Mouse (Mus musculus) hindbrain, embryonic 14.5 days (tissue): ENCODE data around the gene Dmrt1. TPM values are rescaled to one million over a fixed set of nuclear protein-coding genes. Genes with fewer than 3 reads are reported as not detected.
"Not testable (repeated sequence)": the region's sequence is repeated elsewhere in the genome, so short reads cannot be mapped to it uniquely, and the experiment has no call there.

Experiments used
- ATAC-seq: fragments of 200-750 bp; cut with Nextera tagmentation; 2 replicates; pipeline ENCODE4 v1.8.0; 2017; ENCODE audit warnings: moderate number of reproducible peaks, mild to moderate bottlenecking, moderate TSS enrichment, moderate library complexity; ENCODE audit not compliant: low FRiP score
- DNase-seq: peaks from one replicate; pipeline ENCODE4 v3.0.0-alpha.2; 2015; ENCODE audit warnings: low spot score
- H3K27ac ChIP-seq: fragments of 300-500 bp; sonication (generic); 2 replicates; pipeline ENCODE4 v1.5.1; 2014; ENCODE audit warnings: mild to moderate bottlenecking, moderate library complexity
- H3K27me3 ChIP-seq: fragments of 300-500 bp; sonication (generic); 2 replicates; pipeline ENCODE4 v1.6.1; 2014; ENCODE audit warnings: mild to moderate bottlenecking, low read length, mixed read lengths; ENCODE audit not compliant: control insufficient read depth, insufficient read depth
- H3K36me3 ChIP-seq: fragments of 300-500 bp; sonication (generic); replicated peaks from 2 replicates; pipeline ENCODE4 v1.6.1; 2014; ENCODE audit not compliant: control insufficient read depth, insufficient read depth
- H3K4me1 ChIP-seq: fragments of 300-500 bp; sonication (generic); replicated peaks from 2 replicates; pipeline ENCODE4 v1.6.1; 2014; ENCODE audit warnings: antibody characterized with exemption, low read length, mixed read lengths; ENCODE audit not compliant: control insufficient read depth, insufficient read depth
- H3K4me2 ChIP-seq: fragments of 300-500 bp; sonication (generic); replicated peaks from 2 replicates; pipeline ENCODE4 v1.6.1; 2014; ENCODE audit warnings: mild to moderate bottlenecking, moderate library complexity
- H3K4me3 ChIP-seq: fragments of 300-500 bp; sonication (generic); replicated peaks from 2 replicates; pipeline ENCODE4 v1.5.1; 2014; ENCODE audit warnings: mild to moderate bottlenecking, low read length
- H3K9ac ChIP-seq: fragments of 300-500 bp; sonication (generic); 2 replicates; pipeline ENCODE4 v1.6.1; 2014
- H3K9me3 ChIP-seq: fragments of 300-500 bp; sonication (generic); 2 replicates; pipeline ENCODE4 v1.6.1; 2016; ENCODE audit warnings: low read length; ENCODE audit not compliant: control insufficient read depth
- WGBS: fragments of 180-500 bp; shearing (Covaris S2); extraction: QIAGEN DNeasy Blood & Tissue Kit; methylation state at CpG from one replicate; pipeline ENCODE4 v1.1.7; 2014; 5-methylcytosine and 5-hydroxymethylcytosine counted together
- polyA plus RNA-seq: library from polyadenylated mRNA; unstranded; fragments of >200 nt; fragmentation: Nextera tagmentation; extraction: Ambion mirVana; gene quantifications from 2 replicates; pipeline ENCODE4 v1.2.1, GENCODE M21; 2014

Dmrt1 gene
- polyA plus RNA-seq: not detected in 2 replicates

- peaks cover 73% of the 10 kb centered on the region for H3K27me3 ChIP-seq
- no peak for DNase-seq
These were observed at the start of gene Dmrt1 for GRCm38 (mm10) chr19:25505360-25506196. TSS of gene Dmrt1 (plus strand) at chr19:25505618.

GRCm38 (mm10) chr19:25460760-25461159 lies 44.7 kb upstream of the Dmrt1 start:
- no peaks in the 10 kb centered on the region for H3K4me1 ChIP-seq
- no peaks in the 10 kb centered on the region for H3K9me3 ChIP-seq
- no peaks in the 10 kb centered on the region for H3K36me3 ChIP-seq
- H3K4me3 ChIP-seq: no peak overlapping the region
- no peak overlapping the region for H3K9ac ChIP-seq
- H3K27ac ChIP-seq: no peak overlapping the region
- DNase-seq: no peak
- H3K27me3 ChIP-seq: no peaks in the 10 kb centered on the region
- no peak for ATAC-seq
- 89% methylated on average over 8 of the region's 8 CpGs for WGBS
- H3K4me2 ChIP-seq: no peak overlapping the region

More at GRCm38 (mm10) chr19:25505360-25506196, at the start of gene Dmrt1:
- peak within 1 kb of the TSS; percentile 22 for H3K4me3 ChIP-seq
- H3K9ac ChIP-seq: no peak within 1 kb of the TSS
- WGBS: 1% methylated on average over 64 of the region's 64 CpGs
- H3K4me1 ChIP-seq: peaks cover 9% of the 10 kb centered on the region; the same call in 1 of the 2 replicates
- H3K4me2 ChIP-seq: peak within 1 kb of the TSS; percentile 40
- H3K27ac ChIP-seq: no peak within 1 kb of the TSS
- ATAC-seq: no peak
- no peaks in the 10 kb centered on the region for H3K9me3 ChIP-seq
- H3K36me3 ChIP-seq: no peaks in the 10 kb centered on the region

GRCm38 (mm10) chr19:25461553-25462320 lies 43.7 kb upstream of the Dmrt1 start:
- H3K27ac ChIP-seq: no peak overlapping the region
- peak; percentile 62 for DNase-seq
- ATAC-seq: peak; percentile 55
- no peaks in the 10 kb centered on the region for H3K36me3 ChIP-seq
- 37% methylated on average over 20 of the region's 20 CpGs for WGBS
- H3K4me2 ChIP-seq: peak overlapping the region; percentile 37
- no peaks in the 10 kb centered on the region for H3K4me1 ChIP-seq
- H3K9me3 ChIP-seq: no peaks in the 10 kb centered on the region
- no peaks in the 10 kb centered on the region for H3K27me3 ChIP-seq
- no peak overlapping the region for H3K4me3 ChIP-seq
- no peak overlapping the region for H3K9ac ChIP-seq

GRCm38 (mm10) chr19:25475806-25476205 lies 29.6 kb upstream of the Dmrt1 start:
- not testable (repeated sequence) for H3K27me3 ChIP-seq, H3K4me2 ChIP-seq, H3K27ac ChIP-seq, H3K4me3 ChIP-seq, ATAC-seq, H3K4me1 ChIP-seq, H3K9ac ChIP-seq, H3K9me3 ChIP-seq, H3K36me3 ChIP-seq, DNase-seq
- WGBS: 66% methylated on average over 4 of the region's 4 CpGs

- H3K9me3 ChIP-seq: no peaks in the 10 kb centered on the region
- H3K27ac ChIP-seq: no peak overlapping the region
- ATAC-seq: no peak
- WGBS: 74% methylated on average over 5 of the region's 5 CpGs
- H3K36me3 ChIP-seq: no peaks in the 10 kb centered on the region
- no peak overlapping the region for H3K4me3 ChIP-seq
- H3K4me2 ChIP-seq: no peak overlapping the region
- no peaks in the 10 kb centered on the region for H3K4me1 ChIP-seq
- H3K9ac ChIP-seq: no peak overlapping the region
- no peaks in the 10 kb centered on the region for H3K27me3 ChIP-seq
- DNase-seq: no peak
These were observed 26.2 kb upstream of the Dmrt1 start for GRCm38 (mm10) chr19:25479152-25479669.

- Histone ChIP-seq H3K9ac (no peak overlapping the region), H3K27me3 (peaks cover 1% of the 10 kb centered on the region; the same call in 1 of the 2 replicates), H3K27ac (no peak overlapping the region), H3K4me1 (no peaks in the 10 kb centered on the region), H3K4me3 (no peak overlapping the region), H3K36me3 (no peaks in the 10 kb centered on the region), H3K9me3 (no peaks in the 10 kb centered on the region), H3K4me2 (no peak overlapping the region)
- no peak for DNase-seq
- WGBS: 90% methylated on average over 6 of the region's 6 CpGs
- no peak for ATAC-seq
These were observed 24.6 kb upstream of the Dmrt1 start for GRCm38 (mm10) chr19:25480820-25481219.

- Histone ChIP-seq H3K27me3 (peaks cover 20% of the 10 kb centered on the region), H3K4me2 (no peak overlapping the region), H3K4me3 (no peak overlapping the region), H3K36me3 (no peaks in the 10 kb centered on the region), H3K4me1 (no peaks in the 10 kb centered on the region), H3K9ac (no peak overlapping the region), H3K27ac (no peak overlapping the region), H3K9me3 (no peaks in the 10 kb centered on the region)
- no peak for ATAC-seq
- 18% methylated on average over 14 of the region's 14 CpGs for WGBS
- DNase-seq: no peak
These were observed 18.9 kb upstream of the Dmrt1 start for GRCm38 (mm10) chr19:25486561-25486960.

GRCm38 (mm10) chr19:25487350-25487749 lies 18.1 kb upstream of the Dmrt1 start:
- Histone ChIP-seq H3K9me3 (no peaks in the 10 kb centered on the region), H3K27ac (no peak overlapping the region), H3K4me1 (no peaks in the 10 kb centered on the region), H3K9ac (no peak overlapping the region), H3K4me3 (no peak overlapping the region), H3K27me3 (peaks cover 20% of the 10 kb centered on the region), H3K4me2 (no peak overlapping the region), H3K36me3 (no peaks in the 10 kb centered on the region)
- WGBS: 33% methylated on average over 1 of the region's 1 CpGs
- DNase-seq (no peak), ATAC-seq (no peak)

- 25% methylated on average over 2 of the region's 2 CpGs for WGBS
- DNase-seq (no peak), ATAC-seq (no peak)
- Histone ChIP-seq H3K9ac (no peak overlapping the region), H3K27me3 (peaks cover 20% of the 10 kb centered on the region), H3K36me3 (no peaks in the 10 kb centered on the region), H3K4me2 (no peak overlapping the region), H3K9me3 (no peaks in the 10 kb centered on the region), H3K4me1 (no peaks in the 10 kb centered on the region), H3K4me3 (no peak overlapping the region), H3K27ac (no peak overlapping the region)
These were observed 16.9 kb upstream of the Dmrt1 start for GRCm38 (mm10) chr19:25488546-25488945.
